Mouse (Mus musculus): ENCODE measurements around the gene Acoxl. TPM values are rescaled to one million over a fixed set of nuclear protein-coding genes. Genes with fewer than 3 reads are reported as not detected.
A peak's percentile ranks its signal among the peaks of the same experiment; 100 is the strongest.

Gene Acoxl
- total RNA-seq, 2 experiments from 2014 or later: 0.27 TPM; not detected in 1

DNA sequence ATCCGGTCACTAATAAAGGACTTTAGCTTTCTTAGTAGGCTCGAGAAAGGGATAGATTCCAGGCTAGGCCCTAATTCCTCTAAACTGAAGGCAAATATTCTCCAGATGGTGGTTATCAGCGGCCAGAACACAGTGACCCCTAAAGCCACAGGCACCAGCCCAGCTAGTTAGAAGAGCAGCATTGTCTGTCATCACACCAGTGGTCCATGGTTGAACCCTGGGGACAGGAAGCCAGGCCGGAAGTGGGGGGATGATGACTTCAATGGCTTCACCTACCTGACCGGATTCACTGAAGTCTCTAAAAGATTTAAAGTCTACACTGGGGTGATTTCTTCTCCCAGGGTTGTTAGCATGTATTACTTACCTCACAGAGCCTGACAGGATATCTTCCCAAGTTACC lies 310.9 kb downstream of the Acoxl start:
- no peak for DNase-seq

DNA sequence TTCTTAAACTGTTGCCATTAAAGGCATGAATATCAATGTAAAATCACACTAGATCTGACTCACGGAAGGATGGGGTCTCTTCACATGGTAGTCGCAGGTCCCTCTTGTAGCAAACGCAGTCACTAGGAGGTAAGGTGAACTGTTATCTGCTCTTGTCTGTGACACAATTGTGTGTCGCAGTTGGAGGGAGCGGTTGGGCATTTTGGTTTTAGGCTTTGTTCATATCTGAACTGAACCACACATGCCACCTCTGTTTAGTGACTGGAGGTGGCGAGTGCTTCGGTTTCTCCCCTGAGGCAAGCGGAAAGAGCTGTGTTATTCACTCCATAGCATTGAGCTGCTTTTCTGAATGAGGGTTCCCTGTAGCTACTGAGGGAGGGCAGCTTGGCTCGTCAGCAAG lies 313.5 kb downstream of the Acoxl start:
- DNase-seq: no peak

DNA sequence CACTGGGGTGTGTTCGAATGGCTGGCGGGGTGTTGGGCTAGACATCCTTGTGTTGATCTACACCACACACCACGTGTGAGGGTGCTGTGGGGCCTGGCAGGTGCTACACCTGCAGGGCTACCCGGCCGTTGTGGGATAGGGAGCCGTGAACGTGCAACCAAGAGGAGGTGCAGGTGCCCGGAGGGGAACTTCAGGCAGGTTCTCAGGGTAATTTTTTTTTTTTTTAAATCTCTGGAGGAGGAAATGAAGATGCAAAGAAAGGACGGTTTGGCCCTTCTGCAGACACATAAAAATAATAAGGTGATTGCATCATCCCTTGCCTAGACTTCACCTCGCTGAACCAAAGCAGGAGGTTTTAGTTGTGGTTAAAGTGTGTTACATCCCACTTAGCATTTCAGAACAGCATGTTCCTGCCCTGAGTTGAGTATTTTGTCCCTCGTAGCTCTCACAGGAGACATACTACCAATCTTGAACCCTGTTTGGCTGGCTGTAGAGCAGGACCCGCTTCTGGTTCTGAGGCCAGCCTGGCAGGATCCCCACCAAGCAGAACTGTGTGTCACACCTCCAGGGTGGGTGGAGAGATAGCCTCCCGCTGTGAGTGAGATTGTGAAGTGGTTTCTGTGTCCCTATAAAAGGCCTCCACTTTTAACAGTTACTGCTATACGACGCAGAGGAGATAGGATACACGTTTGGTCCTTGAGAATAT lies 314.3 kb downstream of the Acoxl start:
- no peak for DNase-seq

DNA sequence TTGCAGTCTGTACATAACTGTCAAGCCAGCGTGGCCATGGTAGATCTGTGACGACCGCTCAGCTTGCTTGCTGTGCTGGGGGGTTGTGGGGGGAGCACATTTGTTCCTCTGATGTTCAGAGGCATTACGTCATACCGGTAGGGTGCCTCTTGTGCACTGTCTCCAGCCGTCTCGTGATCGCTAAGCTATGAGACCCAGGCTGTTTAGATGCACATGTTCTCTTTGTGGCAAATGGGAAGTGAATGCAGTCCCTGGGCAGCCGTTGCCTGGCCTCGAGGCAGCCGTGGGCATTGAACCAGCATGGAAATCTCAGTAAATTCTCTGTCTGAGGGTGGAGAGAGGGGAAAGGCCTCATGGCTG lies 314.9 kb downstream of the Acoxl start:
- no peak for DNase-seq

DNA sequence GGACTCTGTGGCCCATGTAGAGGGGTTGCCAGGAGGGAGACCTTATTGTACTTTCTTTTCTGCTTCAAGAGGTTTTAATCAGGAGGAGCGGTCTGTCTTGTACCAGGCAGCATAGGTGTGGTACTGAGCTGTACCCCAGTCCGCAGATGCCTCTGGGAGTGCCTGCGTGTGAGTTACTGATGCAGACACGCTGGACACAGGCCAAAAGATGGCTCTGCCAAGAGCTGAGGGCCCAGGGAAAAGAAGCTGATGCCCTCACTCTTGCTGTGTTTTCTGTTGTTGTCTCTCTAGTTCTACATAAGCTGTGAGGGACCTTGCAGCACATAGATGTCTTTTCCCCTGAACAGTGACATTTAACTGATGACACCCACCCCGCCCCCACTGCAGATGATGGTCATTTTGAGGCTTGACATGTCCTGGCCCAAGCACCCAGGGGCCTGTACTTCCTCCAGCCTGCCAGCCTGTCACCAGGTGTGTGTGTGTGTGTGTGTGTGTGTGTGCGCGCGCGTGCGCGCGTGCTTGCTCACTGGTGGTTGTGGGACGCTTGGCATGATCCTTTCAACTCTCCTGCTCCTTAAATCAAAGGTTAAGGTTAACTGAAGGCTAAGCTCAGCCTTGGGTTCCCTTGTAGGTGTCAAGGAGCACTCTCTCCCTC lies 316.9 kb downstream of the Acoxl start:
- DNase-seq: no peak

DNA sequence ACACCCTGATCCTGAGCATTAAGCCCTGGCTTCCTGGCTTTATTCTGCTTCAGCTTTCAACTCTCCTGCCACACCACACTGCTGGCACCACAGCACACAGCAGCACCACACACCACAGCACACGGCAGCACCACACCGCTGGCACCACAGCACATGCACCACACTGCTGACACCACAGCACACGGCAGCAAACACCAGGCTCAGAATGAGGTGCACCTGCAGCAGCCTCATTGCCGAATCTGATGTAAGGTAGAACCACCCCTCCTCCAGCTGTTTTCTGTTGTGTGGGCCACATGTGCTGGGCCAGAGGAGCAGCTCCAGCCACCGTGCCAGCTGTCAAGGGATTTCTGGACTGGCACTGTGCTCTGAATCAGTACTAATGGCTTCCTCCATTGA lies 317.4 kb downstream of the Acoxl start:
- DNase-seq: no peak

DNA sequence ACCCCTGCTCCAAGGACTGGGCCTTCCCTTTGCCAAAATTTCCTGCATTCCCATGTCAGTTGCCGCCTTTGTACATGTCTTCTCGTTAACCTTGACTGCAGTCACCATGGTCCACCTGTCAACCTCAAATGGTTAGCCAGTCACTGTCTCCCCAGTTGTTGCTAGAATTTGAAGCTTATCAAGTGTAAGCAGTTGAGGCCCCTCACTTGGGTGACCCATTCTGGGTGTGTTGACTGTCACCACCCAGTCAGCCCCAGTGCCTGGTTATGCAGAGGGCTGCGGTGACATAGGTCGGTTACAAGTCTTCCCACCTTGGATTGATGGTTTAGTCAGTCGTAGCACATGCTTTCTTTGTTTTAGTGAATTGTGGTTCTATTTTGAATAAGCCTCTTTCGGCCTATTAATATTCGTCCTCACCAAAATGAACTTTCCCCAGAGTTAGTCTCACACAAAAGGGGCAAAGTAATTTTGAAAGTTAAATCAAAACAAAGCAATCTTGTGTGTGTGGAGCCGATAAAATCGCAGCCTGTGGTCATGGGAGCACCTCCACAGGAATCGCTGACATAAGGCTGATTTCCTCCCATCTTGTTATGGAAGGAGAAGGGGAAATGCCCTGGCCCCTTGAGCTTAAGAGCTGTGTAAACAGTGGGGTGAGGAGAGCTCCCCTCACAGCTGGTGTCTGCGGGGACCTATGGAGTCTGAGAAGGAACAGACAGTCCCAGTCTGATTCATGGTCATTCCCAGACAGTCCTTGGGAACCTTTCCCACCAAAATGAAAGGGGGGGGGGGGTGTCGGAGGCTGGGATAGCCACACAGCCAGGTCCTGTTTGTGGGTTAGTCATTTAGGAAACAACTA lies 318.1 kb downstream of the Acoxl start:
- no peak for DNase-seq

DNA sequence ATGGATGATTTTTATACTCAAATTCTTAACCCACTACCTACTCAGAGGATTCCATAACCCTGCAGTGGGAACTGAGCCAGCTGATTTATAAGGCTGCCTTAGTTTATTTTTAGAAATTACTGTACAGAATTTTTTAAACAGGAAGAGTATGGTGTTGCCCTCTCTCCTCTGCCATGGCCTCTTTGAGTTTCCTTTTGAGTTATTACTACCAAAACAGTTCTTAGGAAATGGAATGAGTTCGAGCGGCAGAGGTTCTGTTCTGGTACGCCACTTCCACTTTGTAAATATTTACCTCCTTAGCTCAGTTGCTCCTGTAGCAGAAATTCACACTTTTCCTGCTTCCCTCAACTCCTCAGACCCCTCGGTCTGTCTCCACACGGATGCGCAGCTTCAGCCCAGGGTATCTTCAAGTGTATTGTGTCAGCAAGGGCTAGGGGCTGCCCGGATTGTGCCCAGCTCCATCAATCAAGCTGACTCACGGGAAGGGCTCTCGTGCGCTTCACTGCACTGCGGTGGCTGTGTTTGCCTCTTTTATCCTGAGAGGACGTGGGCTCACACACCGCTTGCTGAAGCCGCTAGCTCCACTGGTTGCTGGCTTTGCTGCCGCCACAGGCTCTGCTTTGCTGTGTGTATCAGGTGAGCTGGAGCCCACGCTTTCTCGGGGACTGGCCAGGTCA lies 320.2 kb downstream of the Acoxl start:
- DNase-seq: no peak

DNA sequence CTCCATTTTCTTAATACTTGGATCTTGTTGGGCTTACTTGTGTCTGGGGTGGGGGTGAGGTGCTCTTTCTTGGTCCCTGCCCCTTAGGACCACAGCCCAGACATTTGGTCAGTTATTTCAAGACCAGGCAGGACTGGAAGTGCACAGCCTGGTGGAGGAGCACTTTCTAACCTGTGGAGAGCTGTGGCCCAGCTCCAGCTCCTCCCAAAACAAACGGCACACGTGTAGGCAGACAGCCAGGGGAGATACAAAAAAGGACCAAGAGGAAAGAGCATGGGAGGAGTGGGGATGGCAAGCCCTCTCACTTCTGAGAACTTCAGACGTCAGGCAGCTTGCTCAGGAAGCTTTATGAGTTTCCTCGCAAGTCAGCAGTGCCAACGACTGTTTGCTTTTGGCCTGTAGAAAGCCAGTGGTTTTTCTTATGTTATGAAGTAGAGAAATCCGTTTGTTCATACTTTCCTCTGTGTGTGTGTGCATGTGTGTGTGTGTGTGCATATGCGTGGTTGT lies 321.0 kb downstream of the Acoxl start:
- DNase-seq: no peak

DNA sequence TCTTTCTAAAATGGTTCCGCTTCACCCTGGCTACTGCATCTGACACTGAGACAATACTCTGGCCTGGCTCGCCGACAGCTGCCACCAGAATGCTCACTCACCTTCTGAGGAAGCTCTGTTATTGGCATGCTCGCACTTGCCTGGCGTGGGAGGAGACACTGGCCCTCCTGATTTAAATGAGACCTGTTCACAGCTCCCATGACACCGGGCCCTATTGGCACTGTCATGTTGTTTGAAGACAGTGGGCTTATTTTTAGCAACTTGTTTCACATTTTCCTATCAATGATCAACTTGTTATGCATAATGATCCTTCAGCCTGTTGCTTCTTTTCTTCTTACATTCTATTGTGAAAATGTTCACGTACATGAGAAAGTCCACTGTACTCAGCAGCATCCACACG lies 324.5 kb downstream of the Acoxl start:
- DNase-seq: no peak

DNA sequence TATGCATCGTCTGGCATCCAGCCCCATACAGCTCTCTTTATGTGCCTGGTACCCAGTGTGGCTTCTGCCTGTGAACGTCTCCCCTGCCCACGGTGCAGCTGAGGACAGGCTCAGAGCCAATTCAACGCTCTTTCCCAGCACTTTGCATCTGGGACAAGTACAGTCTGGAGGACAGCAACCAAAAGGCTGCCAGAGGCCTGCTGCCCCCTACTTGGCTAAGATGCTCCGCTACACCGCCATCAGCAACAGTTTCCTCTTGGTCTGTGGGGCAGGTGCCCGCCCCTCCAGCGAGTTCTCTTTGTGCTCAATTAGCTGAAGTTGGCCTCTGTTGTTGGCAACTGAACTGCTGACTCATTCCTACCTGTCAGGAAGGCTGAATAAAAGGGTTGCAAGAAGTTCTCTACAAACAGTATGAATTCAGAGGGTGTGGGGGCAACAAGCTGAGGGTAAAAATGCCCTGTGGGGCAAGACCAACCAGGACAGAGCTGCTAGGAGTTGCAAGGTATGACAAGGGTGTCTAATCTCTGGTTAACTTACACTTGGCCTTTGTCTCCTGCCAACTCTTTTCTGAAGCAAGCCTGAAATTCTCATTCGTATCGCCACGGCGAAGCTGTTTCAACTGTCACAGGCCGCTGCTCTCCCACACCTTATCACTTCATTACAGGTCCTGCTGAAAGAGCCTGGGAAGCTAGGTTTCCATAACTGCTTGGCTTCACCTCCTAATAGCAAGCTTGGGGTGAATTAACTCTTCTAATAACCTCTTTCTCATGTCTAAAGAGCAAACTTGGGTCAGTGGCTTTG lies 328.1 kb downstream of the Acoxl start:
- no peak for DNase-seq

DNA sequence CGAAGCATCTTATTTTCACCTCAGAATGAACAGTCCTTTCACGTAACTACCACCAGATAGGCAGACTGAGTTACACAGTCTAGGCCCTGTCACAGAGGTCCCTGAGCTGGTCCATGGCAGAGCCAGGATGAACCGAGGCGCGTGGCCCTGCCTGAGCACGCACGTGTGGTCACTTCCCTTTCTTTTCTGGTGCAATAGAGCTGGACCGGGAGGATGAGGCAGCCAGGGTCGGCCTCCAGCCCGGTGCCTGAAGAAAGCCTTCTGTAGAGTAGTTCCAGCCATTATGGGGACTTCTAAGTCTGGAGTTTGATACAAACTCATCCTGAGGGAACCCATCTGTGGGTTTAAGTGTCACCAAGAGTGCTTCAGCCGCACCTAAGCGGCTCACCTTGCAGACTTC lies 329.3 kb downstream of the Acoxl start:
- no peak for DNase-seq

DNA sequence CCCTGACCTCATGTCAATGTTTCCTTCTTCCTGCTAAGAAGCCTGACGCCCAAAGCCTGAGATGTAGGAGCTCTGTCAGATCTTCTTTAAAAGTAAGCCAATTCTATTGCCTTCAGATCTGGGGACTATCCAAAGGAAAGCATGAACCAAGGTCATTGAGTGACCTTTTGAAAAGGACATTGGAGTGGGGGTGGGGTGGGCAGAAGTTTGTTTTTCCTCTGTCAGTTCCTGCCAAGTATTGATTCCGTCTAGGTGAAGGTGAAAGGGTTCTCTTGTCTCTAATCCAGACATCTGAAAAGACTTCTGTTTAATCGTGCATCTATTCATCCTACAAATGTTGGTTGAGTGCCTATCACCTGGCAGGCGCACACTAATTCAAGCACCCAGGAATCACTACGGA lies 330.8 kb downstream of the Acoxl start:
- no peak for DNase-seq

DNA sequence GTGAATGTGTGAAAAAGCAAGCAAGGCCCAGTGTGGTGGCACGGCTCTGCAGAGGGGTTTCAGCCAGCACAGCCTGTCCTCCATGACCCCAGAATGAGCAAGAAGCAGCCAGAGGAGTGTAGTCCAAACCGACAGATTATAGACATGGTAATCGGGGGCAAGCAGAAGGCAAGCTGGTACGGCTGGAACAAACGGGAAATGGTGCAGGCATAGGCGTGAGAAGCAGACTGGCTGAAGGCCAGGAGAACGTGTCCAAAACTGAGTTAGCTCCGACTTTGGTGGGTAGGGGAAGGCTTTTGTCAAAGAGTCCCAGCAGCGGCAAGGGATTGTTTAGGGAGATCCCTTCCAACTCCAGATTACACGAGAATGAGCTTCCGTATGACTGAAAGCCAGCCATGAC lies 331.3 kb downstream of the Acoxl start:
- no peak for DNase-seq

DNA sequence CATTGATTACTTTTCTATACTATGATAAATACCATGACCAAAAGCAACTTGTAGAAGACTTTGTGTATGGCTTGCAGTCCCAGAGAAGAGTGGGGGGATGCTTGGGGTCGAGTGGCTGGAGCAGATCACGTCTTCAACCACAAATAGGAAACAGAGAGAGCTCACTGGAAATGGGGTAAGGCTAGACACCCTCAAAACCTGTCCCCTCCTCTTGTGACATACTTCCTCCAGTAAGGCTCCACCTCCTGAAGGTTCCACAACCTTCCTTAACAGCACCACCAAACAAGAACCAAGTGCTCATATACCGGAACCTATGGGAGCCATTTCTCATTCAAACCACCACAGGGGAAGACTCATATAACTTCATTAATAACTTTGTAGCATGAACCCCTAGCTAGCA lies 331.9 kb downstream of the Acoxl start:
- no peak for DNase-seq

DNA sequence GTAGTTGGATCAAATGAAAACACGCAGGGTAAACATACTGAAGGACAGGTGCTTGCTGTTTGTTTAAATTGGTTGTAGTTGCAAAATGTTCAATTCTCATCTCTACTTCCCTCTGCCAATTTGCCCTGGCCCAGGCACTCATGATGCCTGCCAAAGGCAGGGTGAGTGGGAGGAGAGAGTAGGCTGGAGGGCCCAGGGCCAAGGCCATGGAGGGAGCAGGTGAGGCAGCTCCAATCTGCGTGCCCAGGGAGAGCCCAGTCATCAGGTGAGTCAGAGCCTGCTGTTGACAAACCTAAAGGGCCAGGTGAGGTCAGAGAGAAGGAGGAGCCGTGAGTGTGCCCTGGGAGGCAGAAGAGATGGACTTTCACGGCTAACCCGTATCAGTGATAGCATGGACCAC lies 333.6 kb downstream of the Acoxl start:
- DNase-seq: peak; percentile 28

Small RNA genes within 50 kb of the gene (microRNA-seq; reads per million reads assigned to microRNA genes)
- 0 reads per million in 2 experiments for gene Gm22411 (ENCODE audit: borderline replicate concordance in 2 of 2)

Other genes with a start within 250 kb of the Acoxl start
- 1 to 10 TPM; 4.6 to 6.1 TPM for gene Mal, start 182.2 kb upstream of the Acoxl start, total RNA-seq (2021)
- 1 to 10 TPM; 3.7 to 5.5 TPM for gene Mall, start 108.9 kb upstream of the Acoxl start, total RNA-seq (2021)
- 10 to 100 TPM; 16.7 to 20.0 TPM for gene Nphp1, start 50.0 kb upstream of the Acoxl start, total RNA-seq (2021)
- 100 to 1,000 TPM; 104 to 110 TPM for gene Mtln, start 46.4 kb upstream of the Acoxl start, total RNA-seq (2021)
- under 1 TPM; 0.49 to 0.62 TPM for gene Bub1, start 7.0 kb upstream of the Acoxl start, total RNA-seq (2021)